Mouse (Mus musculus) liver, postnatal 0 days (tissue): ENCODE measurements at regions not wholly inside any gene's neighbourhood (a gene's known extent, or its start where the extent isn't known, plus 50 kb on each side); places are given as distances from the start of the nearest gene placed in this dataset.

Experiments
- CTCF ChIP-seq: sonication (generic); IDR thresholded peaks from 2 replicates; pipeline ENCODE4 v1.5.1; 2016; ENCODE audit warnings: antibody characterized with exemption, low read depth
- EP300 ChIP-seq: IDR thresholded peaks from 2 replicates; pipeline ENCODE4 v1.6.1; 2016; ENCODE audit warnings: antibody characterized with exemption, low read depth, mild to moderate bottlenecking

DNA sequence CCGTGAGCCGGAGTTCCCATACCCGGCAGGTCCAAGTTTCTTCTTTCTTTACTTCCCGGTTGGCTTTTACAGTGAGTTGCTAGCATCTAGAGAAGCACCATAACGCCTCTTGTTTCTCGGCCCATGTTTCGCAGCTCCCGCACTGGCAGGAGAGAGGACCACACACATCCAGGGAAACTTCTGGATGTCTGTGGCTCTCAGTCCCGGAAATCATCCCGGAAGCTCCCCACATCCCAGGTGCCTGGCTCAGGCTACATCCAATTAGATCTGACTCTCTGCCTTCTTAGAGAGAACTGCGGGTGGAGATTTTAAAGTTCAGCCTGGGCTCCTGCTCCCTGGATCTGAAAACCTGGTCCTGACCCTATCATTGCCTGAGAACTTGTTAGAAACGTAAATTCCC lies 146.8 kb upstream of the Mylip start:
- no peak for TF ChIP-seq CTCF
- TF ChIP-seq EP300 = no peak
